Mouse (Mus musculus) forebrain, embryonic 15.5 days (tissue): Measurements from ENCODE around the gene Rasip1. TPM values are rescaled to one million over a fixed set of nuclear protein-coding genes. Genes with fewer than 3 reads are reported as not detected.

Source experiments
- ATAC-seq: fragments of 200-750 bp; cut with Nextera tagmentation; replicated peaks from 2 replicates; pipeline ENCODE4 v1.8.0; 2017; ENCODE audit warnings: mild to moderate bottlenecking, moderate TSS enrichment, moderate library complexity
- H3K27ac ChIP-seq: fragments of 300-500 bp; sonication (generic); replicated peaks from 2 replicates; pipeline ENCODE4 v1.5.1; 2015; ENCODE audit warnings: mild to moderate bottlenecking, inconsistent platforms
- H3K27me3 ChIP-seq: fragments of 300-500 bp; sonication (generic); 2 replicates; pipeline ENCODE4 v1.6.1; 2015; ENCODE audit warnings: inconsistent platforms
- H3K36me3 ChIP-seq: fragments of 300-500 bp; sonication (generic); 2 replicates; pipeline ENCODE4 v1.6.1; 2015; ENCODE audit warnings: mild to moderate bottlenecking, inconsistent platforms
- H3K4me1 ChIP-seq: fragments of 300-500 bp; sonication (generic); 2 replicates; pipeline ENCODE4 v1.6.1; 2015; ENCODE audit warnings: inconsistent platforms
- H3K4me2 ChIP-seq: fragments of 300-500 bp; sonication (generic); replicated peaks from 2 replicates; pipeline ENCODE4 v1.6.1; 2015; ENCODE audit warnings: mild to moderate bottlenecking, inconsistent platforms
- H3K4me3 ChIP-seq: fragments of 300-500 bp; sonication (generic); 2 replicates; pipeline ENCODE4 v1.5.1; 2015; ENCODE audit warnings: mild to moderate bottlenecking, inconsistent platforms
- H3K9ac ChIP-seq: fragments of 300-500 bp; sonication (generic); replicated peaks from 2 replicates; pipeline ENCODE4 v1.6.1; 2015; ENCODE audit warnings: mild to moderate bottlenecking, inconsistent platforms
- H3K9me3 ChIP-seq: fragments of 300-500 bp; sonication (generic); 2 replicates; pipeline ENCODE4 v1.6.1; 2016; ENCODE audit warnings: inconsistent platforms
- WGBS: fragments of 180-500 bp; shearing (Covaris S2); methylation state at CpG from one replicate; pipeline ENCODE4 v1.1.7; 2015; ENCODE audit warnings: mixed read lengths; 5-methylcytosine and 5-hydroxymethylcytosine counted together
- polyA plus RNA-seq: library from polyadenylated mRNA; unstranded; fragments of >200 nt; fragmentation: Nextera tagmentation; extraction: Ambion mirVana; gene quantifications from 2 replicates; pipeline ENCODE4 v1.2.1, GENCODE M21; 2015

Rasip1 gene
- polyA plus RNA-seq, 1 experiment from 2014 or later, result 15.5 TPM

DNA sequence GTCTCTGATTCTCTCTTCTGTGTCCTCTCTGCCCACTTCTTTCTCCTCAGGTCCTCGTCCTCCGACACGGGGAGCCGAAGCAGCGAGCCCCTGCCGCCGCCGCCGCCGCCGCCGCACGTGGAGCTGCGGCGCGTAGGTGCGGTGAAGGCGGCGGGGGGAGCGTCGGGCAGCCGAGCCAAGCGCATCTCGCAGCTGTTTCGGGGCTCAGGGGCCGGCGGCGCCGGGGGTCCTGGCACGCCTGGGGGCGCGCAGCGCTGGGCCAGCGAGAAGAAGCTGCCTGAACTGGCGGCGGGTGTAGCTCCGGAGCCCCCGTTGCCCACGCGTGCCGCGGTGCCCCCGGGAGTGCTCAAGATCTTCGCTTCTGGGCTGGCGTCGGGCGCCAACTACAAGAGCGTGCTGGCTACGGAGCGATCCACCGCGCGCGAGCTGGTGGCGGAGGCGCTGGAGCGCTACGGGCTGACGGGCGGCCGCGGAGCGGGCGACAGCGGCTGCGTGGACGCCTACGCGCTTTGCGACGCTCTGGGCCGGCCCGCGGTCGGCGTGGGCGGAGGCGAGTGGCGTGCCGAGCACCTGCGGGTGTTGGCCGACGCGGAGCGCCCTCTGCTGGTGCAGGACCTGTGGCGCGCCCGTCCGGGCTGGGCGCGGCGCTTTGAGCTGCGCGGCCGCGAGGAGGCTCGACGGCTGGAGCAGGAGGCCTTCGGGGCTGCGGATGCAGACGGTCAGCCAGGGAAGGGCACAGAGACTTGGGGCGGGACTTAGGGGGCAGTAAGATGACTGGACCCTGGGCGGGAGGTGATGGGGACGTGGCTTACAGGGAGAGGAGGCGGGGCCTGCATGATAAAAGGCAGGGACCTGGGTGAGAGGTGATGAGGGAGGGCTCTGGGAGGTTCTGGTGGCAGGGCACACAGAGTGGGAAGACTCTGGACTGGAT, 1.3 kb downstream of the Rasip1 start:
- Histone ChIP-seq H3K9ac (peak overlapping the region; percentile 70), H3K27me3 (no peaks in the 10 kb centered on the region), H3K27ac (peak overlapping the region; percentile 87), H3K4me2 (peak overlapping the region; percentile 91), H3K36me3 (no peaks in the 10 kb centered on the region), H3K4me3 (peak overlapping the region; percentile 54), H3K9me3 (no peaks in the 10 kb centered on the region), H3K4me1 (peaks cover 11% of the 10 kb centered on the region)
- under 1% methylated on average over 105 of the region's 105 CpGs for WGBS
- peak; percentile 88 for ATAC-seq

DNA sequence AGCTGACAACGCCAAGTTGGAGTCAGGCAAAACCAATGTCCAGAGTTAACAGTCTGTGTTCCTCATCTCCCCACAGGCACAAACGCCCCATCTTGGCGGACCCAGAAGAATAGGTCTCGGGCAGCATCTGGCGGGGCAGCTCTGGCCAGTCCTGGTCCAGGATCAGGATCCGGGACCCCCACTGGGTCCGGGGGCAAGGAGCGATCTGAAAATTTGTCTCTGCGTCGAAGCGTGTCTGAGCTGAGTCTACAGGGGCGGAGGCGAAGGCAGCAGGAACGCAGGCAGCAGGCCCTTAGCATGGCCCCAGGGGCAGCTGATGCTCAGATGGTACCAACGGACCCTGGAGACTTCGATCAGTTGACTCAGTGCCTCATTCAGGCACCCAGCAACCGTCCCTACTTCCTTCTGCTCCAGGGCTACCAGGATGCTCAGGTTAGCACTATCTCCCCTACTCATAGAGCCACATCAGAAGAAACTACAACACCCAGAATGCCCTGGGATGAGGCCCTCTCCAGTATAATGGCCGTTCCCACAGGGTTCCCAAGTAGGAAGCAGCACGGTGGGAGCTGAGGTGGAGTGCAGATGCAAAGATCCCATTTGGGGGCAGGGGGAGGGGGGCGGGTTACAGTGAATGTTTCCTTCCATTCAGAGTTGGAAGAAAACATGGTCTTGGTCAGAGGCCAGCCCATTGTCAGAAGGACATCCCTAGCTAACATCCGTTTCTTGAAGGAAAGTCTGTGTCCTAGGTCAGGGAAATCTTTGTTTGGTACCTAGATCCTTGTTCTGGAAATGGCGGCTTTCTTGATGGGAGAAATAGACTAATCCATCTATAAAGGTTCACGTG, 3.0 kb downstream of the Rasip1 start:
- Histone ChIP-seq H3K4me1 (peaks cover 11% of the 10 kb centered on the region), H3K27me3 (no peaks in the 10 kb centered on the region), H3K4me3 (no peak overlapping the region), H3K4me2 (no peak overlapping the region), H3K9me3 (no peaks in the 10 kb centered on the region), H3K36me3 (no peaks in the 10 kb centered on the region), H3K27ac (no peak overlapping the region), H3K9ac (no peak overlapping the region)
- 73% methylated on average over 23 of the region's 23 CpGs for WGBS
- no peak for ATAC-seq

DNA sequence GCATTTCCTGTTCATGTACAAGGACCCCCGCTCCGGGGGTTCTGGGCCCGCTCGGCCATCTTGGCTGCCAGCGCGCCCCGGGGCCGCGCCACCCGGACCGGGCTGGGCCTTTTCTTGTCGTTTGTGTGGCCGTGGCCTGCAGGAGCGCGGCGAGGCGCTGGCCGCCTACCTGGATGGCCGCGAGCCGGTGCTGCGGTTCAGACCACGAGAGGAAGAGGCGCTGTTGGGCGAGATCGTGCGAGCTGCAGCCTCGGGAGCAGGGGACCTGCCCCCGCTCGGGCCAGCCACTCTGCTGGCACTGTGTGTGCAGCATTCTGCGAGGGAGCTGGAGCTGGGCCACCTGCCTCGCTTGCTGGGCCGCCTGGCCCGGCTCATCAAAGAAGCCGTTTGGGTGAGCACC, 5.2 kb downstream of the Rasip1 start:
- no peaks in the 10 kb centered on the region for H3K9me3 ChIP-seq
- peaks cover 8% of the 10 kb centered on the region; the same call in 1 of the 2 replicates for H3K36me3 ChIP-seq
- H3K9ac ChIP-seq, result peak overlapping the region; percentile 29; the same call in 1 of the 2 replicates
- H3K4me1 ChIP-seq, result peaks cover 11% of the 10 kb centered on the region
- WGBS, result 17% methylated on average over 35 of the region's 35 CpGs
- peak overlapping the region; percentile 37 for H3K4me2 ChIP-seq
- no peak for ATAC-seq
- H3K4me3 ChIP-seq, result peak overlapping the region; percentile 19
- no peak overlapping the region for H3K27ac ChIP-seq
- no peaks in the 10 kb centered on the region for H3K27me3 ChIP-seq

DNA sequence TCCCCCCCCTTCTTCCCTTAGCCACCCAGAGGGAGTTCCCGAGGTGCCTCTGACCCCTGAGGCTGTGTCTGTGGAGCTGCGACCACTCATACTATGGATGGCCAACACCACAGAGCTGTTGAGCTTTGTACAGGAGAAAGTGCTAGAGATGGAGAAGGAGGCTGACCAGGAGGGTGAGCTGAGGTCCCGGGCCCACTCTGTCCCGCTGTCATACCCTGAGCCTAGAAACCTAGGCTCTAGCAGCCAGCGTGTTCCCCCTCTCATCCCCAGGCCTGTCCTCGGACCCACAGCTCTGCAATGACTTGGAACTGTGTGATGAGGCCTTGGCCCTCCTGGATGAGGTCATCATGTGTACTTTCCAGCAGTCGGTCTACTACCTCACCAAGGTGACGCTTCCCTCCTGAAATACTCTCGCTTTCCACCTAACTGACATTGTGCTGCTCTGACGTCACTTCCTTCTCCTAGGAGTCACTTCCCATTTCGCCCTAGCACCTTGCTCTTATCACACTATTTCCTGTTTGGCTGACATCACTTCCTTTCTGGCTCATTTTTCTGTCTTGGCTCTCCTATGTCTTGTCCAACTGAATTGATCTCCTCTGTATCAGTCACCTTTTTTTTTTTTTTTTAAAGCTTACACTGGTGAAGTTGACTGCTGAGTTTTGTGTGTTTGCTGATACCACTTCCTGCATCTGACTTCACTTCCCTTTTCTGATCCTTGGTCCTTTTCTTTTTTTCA, 7.8 kb downstream of the Rasip1 start:
- no peak overlapping the region for H3K27ac ChIP-seq
- no peak overlapping the region for H3K9ac ChIP-seq
- peaks cover 8% of the 10 kb centered on the region; the same call in 1 of the 2 replicates for H3K36me3 ChIP-seq
- H3K27me3 ChIP-seq, result no peaks in the 10 kb centered on the region
- no peak for ATAC-seq
- no peak overlapping the region for H3K4me2 ChIP-seq
- peaks cover 15% of the 10 kb centered on the region for H3K4me1 ChIP-seq
- H3K9me3 ChIP-seq, result no peaks in the 10 kb centered on the region
- no peak overlapping the region for H3K4me3 ChIP-seq
- WGBS, result 91% methylated on average over 11 of the region's 11 CpGs

DNA sequence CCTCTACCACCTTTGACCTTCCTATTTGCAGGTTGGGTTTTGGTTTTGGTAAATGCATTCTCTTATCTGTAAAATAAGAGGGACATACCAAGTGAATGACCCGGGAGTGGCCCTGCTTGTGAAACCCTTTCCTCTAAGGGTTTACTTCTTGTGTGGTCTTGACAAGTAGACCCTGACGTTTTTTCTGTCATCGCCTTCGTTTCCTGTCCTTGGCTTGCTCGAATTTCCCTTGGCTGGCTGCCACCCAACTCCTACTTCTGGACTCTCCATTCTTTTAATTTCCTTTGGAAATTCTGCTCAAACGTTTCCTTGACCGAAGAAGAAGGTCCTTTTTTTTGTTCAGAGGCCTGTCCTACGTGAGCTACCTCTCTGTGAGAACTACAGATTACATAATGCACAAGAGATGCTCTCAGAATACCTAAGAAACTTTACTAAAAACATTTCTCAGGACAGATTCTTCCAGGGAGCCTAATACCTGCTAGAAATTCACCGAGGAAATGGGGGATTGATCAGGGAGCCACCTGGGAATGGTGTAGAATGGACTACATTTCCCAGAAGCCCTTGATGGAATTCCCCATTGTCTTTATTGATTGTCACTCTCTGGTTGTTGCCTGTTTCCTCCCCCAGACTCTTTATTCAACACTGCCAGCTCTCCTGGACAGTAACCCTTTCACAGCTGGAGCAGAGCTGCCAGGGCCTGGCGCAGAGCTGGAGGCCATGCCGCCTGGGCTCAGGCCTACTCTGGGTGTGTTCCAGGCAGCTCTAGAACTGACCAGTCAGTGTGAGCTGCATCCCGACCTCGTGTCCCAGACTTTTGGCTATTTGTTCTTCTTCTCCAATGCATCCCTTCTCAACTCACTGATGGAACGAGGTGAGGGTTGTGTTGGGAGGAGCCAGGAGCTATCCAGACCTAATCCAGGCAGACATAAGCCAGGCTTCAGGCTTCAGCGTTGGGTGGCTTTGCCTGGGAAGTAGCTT, 8.7 kb downstream of the Rasip1 start:
- no peak for ATAC-seq
- whole genome bisulfite sequencing, result 86% methylated on average over 15 of the region's 15 CpGs

DNA sequence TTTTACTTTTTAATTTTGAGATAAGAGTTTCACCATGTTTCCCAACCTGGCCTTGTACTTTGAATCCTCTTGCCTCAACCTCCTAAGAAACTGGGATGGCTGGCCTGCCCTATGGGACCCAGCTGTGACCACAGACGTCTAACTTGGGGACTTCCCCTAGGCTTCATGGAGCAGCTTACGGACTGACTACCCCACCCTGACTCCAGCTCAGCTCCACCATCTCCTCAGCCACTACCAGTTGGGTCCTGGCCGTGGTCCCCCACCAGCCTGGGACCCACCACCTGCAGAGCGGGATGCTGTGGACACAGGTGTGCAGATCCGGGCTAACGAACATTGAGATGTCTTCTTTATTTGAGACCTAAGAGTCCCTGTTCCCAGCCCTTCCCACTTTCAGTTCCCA, 10.4 kb downstream of the Rasip1 start:
- H3K9ac ChIP-seq, result peak overlapping the region; percentile 23; the same call in 1 of the 2 replicates
- no peak overlapping the region for H3K4me2 ChIP-seq
- no peak overlapping the region for H3K27ac ChIP-seq
- peak overlapping the region; percentile 35; the same call in 1 of the 2 replicates for H3K4me3 ChIP-seq
- ATAC-seq, result no peak
- H3K9me3 ChIP-seq, result no peaks in the 10 kb centered on the region
- peaks cover 19% of the 10 kb centered on the region for H3K4me1 ChIP-seq
- peaks cover 8% of the 10 kb centered on the region; the same call in 1 of the 2 replicates for H3K36me3 ChIP-seq
- H3K27me3 ChIP-seq, result no peaks in the 10 kb centered on the region
- 96% methylated on average over 6 of the region's 6 CpGs for WGBS

More for the DNA sequence above, 8.7 kb downstream of the Rasip1 start:
- Histone ChIP-seq H3K27ac (no peak overlapping the region), H3K9me3 (no peaks in the 10 kb centered on the region), H3K27me3 (no peaks in the 10 kb centered on the region), H3K4me1 (peaks cover 15% of the 10 kb centered on the region), H3K4me3 (no peak overlapping the region), H3K36me3 (peaks cover 8% of the 10 kb centered on the region; the same call in 1 of the 2 replicates), H3K9ac (no peak overlapping the region), H3K4me2 (no peak overlapping the region)

DNA sequence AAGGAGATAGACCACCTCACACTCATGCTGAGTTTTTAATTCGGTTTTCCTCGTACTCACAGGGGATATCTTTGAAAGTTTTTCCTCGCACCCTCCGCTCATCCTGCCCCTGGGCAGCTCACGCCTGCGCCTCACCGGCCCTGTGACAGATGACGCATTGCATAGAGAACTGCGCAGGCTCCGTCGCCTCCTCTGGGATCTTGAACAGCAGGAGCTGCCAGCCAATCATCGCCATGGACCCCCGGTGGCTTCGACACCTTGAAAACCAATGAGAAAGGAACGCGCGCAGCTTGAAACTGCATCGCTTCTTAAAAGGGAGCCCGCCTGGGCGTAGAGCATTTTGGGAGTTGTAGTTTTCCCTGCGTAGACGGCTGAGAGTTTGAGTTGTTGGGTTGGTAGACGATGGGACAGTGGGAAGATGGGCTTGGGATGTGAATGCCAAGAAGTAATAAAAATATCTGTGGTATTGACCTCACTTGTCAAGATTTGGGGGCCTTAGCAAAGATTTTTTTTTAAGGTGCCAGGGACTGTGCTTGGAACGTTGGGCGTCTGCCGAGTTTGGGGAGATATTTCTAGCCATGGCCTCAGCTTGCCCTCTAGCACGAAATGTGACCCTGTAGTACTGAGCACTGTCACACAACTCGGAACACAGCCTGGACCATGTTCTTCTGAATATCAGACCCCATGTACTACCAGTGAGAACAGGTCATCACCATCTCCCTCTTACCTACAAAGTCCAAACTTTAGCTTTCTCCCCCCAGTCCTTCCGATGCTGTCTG, 11.5 kb downstream of the Rasip1 start:
- 19% methylated on average over 29 of the region's 29 CpGs for WGBS
- Histone ChIP-seq H3K4me2 (peak overlapping the region; percentile 48), H3K27ac (peak overlapping the region; percentile 51; the same call in 1 of the 2 replicates), H3K9me3 (no peaks in the 10 kb centered on the region), H3K27me3 (no peaks in the 10 kb centered on the region), H3K9ac (peak overlapping the region; percentile 23), H3K36me3 (peaks cover 8% of the 10 kb centered on the region; the same call in 1 of the 2 replicates), H3K4me1 (peaks cover 24% of the 10 kb centered on the region), H3K4me3 (peak overlapping the region; percentile 35)
- ATAC-seq, result peak; percentile 92

DNA sequence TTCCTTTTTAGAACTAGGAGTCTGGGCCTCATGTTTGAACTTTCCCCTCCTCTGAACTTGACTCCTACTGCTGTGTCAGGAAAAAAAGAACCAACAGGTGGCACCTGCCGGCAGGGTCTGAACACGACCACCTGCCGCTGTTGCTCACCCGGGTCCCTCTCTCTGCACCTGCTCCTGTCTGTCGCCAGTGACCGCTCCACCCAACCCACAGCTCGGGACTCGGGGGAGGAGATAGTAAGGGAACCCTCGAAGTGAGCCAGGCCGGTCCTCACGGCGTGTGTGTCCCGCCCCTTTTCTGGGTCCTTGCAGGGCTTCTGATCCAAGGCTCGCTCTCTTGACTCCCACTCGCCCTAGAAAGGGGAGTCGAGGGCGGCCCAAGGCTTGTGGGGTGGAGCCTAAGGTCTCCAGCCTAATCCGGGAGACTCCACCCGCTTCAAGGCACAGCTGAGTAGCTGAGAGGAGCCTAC, 12.3 kb downstream of the Rasip1 start, which contains the start of gene Mamstr:
Mamstr (plus strand) TSS at position 417 of the 467 bp plus-strand sequence.
- H3K4me2 ChIP-seq, result no peak within 1 kb of the TSS
- no peaks in the 10 kb centered on the region for H3K27me3 ChIP-seq
- no peak within 1 kb of the TSS for H3K9ac ChIP-seq
- no peaks in the 10 kb centered on the region for H3K9me3 ChIP-seq
- no peak within 1 kb of the TSS for H3K27ac ChIP-seq
- no peak for ATAC-seq
- peaks cover 31% of the 10 kb centered on the region for H3K4me1 ChIP-seq
- peaks cover 8% of the 10 kb centered on the region; the same call in 1 of the 2 replicates for H3K36me3 ChIP-seq
- no peak within 1 kb of the TSS for H3K4me3 ChIP-seq
- 29% methylated on average over 19 of the region's 19 CpGs for WGBS

DNA sequence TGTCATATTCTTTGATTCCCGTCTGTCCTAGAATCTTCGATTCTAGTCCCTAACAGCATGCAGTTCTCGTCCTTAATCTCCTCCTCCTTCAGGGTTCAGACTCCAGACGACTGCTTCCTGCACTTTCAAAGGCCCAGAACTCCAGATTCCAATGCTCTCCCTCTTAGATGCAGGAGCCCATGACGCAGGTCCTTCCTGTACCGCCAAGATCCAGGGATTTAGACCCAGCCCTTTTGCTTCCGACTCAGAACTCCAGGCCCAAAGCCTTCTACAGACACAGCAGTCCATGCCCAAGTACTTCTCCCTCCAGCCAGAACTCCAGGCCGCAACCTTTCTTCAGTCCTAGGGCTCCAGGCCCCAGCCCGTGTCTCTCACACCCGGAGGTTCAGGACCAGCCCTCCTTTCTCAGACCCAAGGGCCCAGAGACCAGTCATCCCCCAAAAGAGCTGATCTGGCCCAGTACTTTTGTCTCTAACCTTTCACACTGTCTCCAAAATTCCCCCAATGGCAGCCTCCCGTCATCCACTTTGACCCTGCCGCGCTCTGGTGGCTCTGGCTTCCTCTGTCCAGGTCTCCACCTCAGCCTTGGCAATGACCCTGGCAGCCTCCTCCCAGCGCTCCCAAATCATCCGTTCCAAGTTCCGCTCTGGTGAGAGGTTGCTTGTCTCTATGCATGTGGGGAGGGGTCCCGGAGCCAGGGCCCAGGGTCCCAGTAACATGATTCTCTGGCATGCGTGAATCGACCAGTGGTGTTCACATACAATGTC, 13.1 kb downstream of the Rasip1 start:
- ATAC-seq, result no peak
- H3K4me3 ChIP-seq, result no peak overlapping the region
- WGBS, result 78% methylated on average over 19 of the region's 19 CpGs
- no peak overlapping the region for H3K27ac ChIP-seq
- no peak overlapping the region for H3K9ac ChIP-seq
- no peaks in the 10 kb centered on the region for H3K27me3 ChIP-seq
- no peaks in the 10 kb centered on the region for H3K9me3 ChIP-seq
- H3K4me1 ChIP-seq, result peaks cover 35% of the 10 kb centered on the region
- H3K4me2 ChIP-seq, result no peak overlapping the region
- peaks cover 8% of the 10 kb centered on the region; the same call in 1 of the 2 replicates for H3K36me3 ChIP-seq
